Mouse (Mus musculus) bone marrow, adult 2 months (tissue): ENCODE results near the gene Akr1c18. TPM values are rescaled to one million over a fixed set of nuclear protein-coding genes. Genes with fewer than 3 reads are reported as not detected.
"Not testable (repeated sequence)": the region's sequence is repeated elsewhere in the genome, so short reads cannot be mapped to it uniquely, and the experiment has no call there.

ENCODE experiments used
- H3K27ac ChIP-seq: fragments of 200-500 bp; 2 replicates; pipeline ENCODE4 v1.5.1; 2012; ENCODE audit warnings: low read depth, mild to moderate bottlenecking, control low read depth, inconsistent platforms, low read length; ENCODE audit not compliant: control insufficient read depth, poor library complexity, insufficient read depth
- H3K4me1 ChIP-seq: fragments of 200-500 bp; 2 replicates; pipeline ENCODE4 v1.6.1; 2011; ENCODE audit warnings: low read length; ENCODE audit not compliant: control insufficient read depth, insufficient read depth
- H3K4me3 ChIP-seq: fragments of 200-500 bp; replicated peaks from 2 replicates; pipeline ENCODE3; 2011; ENCODE audit warnings: mild to moderate bottlenecking, low read depth, low read length, control low read depth; ENCODE audit not compliant: control insufficient read depth
- CTCF ChIP-seq: fragments of 200-500 bp; IDR thresholded peaks from 2 replicates; pipeline ENCODE4 v1.5.1; 2011; ENCODE audit warnings: low read length, control low read depth; ENCODE audit not compliant: control insufficient read depth, insufficient read depth
- POLR2A ChIP-seq: fragments of 200-500 bp; IDR thresholded peaks from 2 replicates; pipeline ENCODE4 v1.6.1; 2011; ENCODE audit warnings: low read depth, mild to moderate bottlenecking, control low read depth, low read length, borderline replicate concordance; ENCODE audit not compliant: control insufficient read depth
- WGBS: fragments of 180-500 bp; shearing (Covaris S2); methylation state at CpG from one replicate; pipeline ENCODE4 v1.1.7; 2018; 5-methylcytosine and 5-hydroxymethylcytosine counted together
- polyA plus RNA-seq: library from polyadenylated mRNA; stranded (reverse); fragments of >200 nt; gene quantifications from 2 replicates; pipeline ENCODE4 v1.2.4, GENCODE M21; 2011; ENCODE audit warnings: low replicate concordance; ENCODE audit not compliant: missing spikeins, insufficient read depth, insufficient read length

The Akr1c18 gene
- polyA plus RNA-seq, 1 experiment, result not detected

DNA sequence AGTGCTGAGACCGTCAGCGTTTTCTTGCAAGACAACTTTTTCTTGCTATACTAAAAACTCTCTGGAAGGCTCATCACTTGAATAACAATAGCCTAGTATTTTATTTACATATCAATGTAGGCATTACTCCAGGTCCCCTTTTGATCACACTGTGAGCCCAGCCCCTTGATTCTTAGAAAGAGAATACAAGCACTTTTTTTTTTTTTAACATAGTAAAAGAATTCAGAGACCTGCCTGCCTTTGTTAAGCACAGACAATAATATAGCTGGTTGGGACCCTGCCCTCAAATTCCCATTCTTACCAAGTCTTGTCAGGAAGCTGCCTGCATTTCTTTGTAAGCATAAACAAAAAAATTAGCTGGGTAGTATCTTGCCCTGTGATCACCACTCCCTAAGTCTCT is 4.8 kb upstream of the Akr1c18 start:
- WGBS, result 55% methylated on average over 2 of the region's 2 CpGs

GRCm38 (mm10) chr13:4153593-4153992 is 3.1 kb upstream of the Akr1c18 start:
- Histone ChIP-seq H3K4me3 (no peak overlapping the region), H3K27ac (no peak overlapping the region), H3K4me1 (no peaks in the 10 kb centered on the region; the same call in 1 of the 2 replicates)
- 49% methylated on average over 3 of the region's 3 CpGs for WGBS
- TF ChIP-seq POLR2A (no peak), CTCF (no peak)

More for the DNA sequence above, 4.8 kb upstream of the Akr1c18 start:
- H3K4me3 ChIP-seq, result no peak overlapping the region
- no peaks in the 10 kb centered on the region; the same call in 1 of the 2 replicates for H3K4me1 ChIP-seq
- TF ChIP-seq CTCF (no peak), POLR2A (no peak)
- no peak overlapping the region for H3K27ac ChIP-seq

GRCm38 (mm10) chr13:4152908-4153307 is 2.5 kb upstream of the Akr1c18 start:
- H3K4me3 ChIP-seq, result no peak overlapping the region
- WGBS, result 15% methylated on average over 2 of the region's 2 CpGs
- TF ChIP-seq POLR2A (no peak), CTCF (no peak)

DNA sequence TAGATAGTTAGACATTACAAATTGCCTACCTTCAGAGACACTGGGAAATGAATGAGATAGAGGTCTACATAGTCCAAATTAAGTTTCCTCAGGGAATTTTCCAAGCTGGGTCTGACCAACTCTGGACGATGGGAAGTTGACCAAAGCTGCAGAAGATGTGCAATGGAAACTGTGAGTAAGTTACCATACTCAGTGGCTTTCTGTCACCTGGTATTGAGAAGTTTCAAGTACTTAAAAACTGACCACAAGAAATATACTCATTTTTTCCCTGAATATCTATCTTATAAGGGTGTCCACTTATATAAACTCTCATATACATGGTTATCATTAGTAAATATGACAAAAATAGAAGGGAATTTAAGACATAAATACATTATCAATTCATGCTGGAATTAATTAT is 6.2 kb downstream of the Akr1c18 start:
- no peak for TF ChIP-seq POLR2A
- no peak for TF ChIP-seq CTCF
- 57% methylated on average over 1 of the region's 1 CpGs for WGBS
- Histone ChIP-seq H3K27ac (no peak overlapping the region), H3K4me1 (no peaks in the 10 kb centered on the region), H3K4me3 (no peak overlapping the region)

More at GRCm38 (mm10) chr13:4152908-4153307, 2.5 kb upstream of the Akr1c18 start:
- Histone ChIP-seq H3K27ac (no peak overlapping the region), H3K4me1 (no peaks in the 10 kb centered on the region; the same call in 1 of the 2 replicates)

- Histone ChIP-seq H3K4me3 (no peak overlapping the region), H3K4me1 (no peaks in the 10 kb centered on the region), H3K27ac (no peak overlapping the region)
- TF ChIP-seq POLR2A (no peak), CTCF (no peak)
- WGBS, result 28% methylated on average over 2 of the region's 2 CpGs
Observed at GRCm38 (mm10) chr13:4133070-4133469, 17.4 kb downstream of the Akr1c18 start.

DNA sequence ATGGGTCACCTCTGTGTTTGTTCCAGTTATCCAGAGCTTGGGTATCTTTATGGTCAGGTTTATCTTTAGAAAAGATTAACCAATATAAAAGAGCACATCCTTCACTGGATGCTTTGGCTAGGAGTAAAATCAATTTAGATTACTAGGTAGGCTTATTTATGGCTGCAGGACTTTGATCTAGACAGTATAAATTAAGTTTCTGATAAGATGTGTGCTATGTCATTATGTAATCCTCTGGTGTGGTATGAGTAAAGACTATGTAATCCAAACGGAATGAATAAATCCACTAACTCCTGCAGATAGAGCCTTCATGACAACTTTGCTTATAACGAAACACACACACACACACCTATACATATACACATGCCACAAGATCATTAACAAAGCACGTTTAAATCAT is 18.7 kb downstream of the Akr1c18 start:
- no peak overlapping the region for H3K4me3 ChIP-seq
- 63% methylated on average over 3 of the region's 3 CpGs for WGBS
- TF ChIP-seq POLR2A (no peak), CTCF (no peak)
- no peaks in the 10 kb centered on the region for H3K4me1 ChIP-seq
- no peak overlapping the region for H3K27ac ChIP-seq

- Histone ChIP-seq H3K4me1 (no peaks in the 10 kb centered on the region), H3K4me3 (no peak overlapping the region), H3K27ac (no peak overlapping the region)
- 78% methylated on average over 1 of the region's 1 CpGs for WGBS
- TF ChIP-seq POLR2A, result no peak
- no peak for TF ChIP-seq CTCF
Observed at GRCm38 (mm10) chr13:4131317-4131716, 19.1 kb downstream of the Akr1c18 start.

- H3K27ac ChIP-seq, result no peak overlapping the region
- 21% methylated on average over 5 of the region's 5 CpGs for WGBS
- no peak for TF ChIP-seq CTCF
- no peak for TF ChIP-seq POLR2A
- no peaks in the 10 kb centered on the region for H3K4me1 ChIP-seq
- H3K4me3 ChIP-seq, result no peak overlapping the region
Observed at GRCm38 (mm10) chr13:4129100-4129499, 21.4 kb downstream of the Akr1c18 start.

DNA sequence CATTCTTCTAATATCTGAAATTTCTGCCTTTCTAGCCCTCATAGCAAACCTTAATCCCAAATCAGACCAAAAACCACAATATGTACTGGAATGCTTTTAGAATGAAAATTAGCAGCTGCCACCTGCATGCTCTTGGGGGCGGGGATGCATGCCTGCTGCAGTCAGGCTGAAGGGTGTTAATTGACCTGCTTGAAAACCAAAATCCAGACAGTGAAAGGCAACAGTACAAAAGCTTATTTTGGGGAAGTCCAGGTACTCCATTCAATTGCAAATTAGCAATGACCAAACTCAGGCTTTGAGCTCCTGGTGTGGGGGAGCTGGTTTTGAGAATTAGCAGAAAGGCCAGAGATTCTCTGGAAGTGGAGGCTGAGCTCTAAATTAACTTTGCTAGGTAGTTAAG is 24.6 kb downstream of the Akr1c18 start:
- WGBS, result 83% methylated on average over 1 of the region's 1 CpGs
- H3K4me3 ChIP-seq, H3K27ac ChIP-seq, H3K4me1 ChIP-seq: not testable (repeated sequence)

DNA sequence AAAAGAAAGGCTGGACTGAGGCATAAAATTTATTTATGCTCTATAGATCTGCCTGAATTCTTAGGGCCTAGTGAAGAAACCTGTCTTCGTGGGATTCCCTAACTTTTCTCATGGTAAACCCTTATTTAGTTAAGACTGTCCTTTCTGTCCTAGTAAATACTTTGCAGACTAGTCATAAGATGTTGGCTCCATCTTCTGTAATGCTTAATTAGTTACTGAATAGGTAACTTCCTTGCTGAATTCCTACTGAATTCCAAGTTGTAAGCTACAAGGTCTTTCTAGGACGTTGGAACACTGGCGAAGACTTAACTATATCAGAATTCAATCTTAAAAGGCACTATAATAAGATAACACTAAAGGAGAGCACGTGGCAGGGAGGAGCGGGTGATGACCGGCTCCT is 26.0 kb downstream of the Akr1c18 start:
- WGBS, result 84% methylated on average over 6 of the region's 6 CpGs
- H3K4me3 ChIP-seq, H3K27ac ChIP-seq, H3K4me1 ChIP-seq: not testable (repeated sequence)
